Mouse (Mus musculus): ENCODE measurements around the gene Tkt.

- TF ChIP-seq CTCF (IDR thresholded peaks at IDR 0.05) (no peak), EP300 (IDR thresholded peaks at IDR 0.05) (no peak)
Measured at GRCm38 (mm10) chr14:30581238-30581637, 33.1 kb downstream of the Tkt start.

Data from lung, postnatal 0 days (tissue).